Mouse (Mus musculus) neural tube, embryonic 14.5 days (tissue): ENCODE data around the gene Slc38a8. TPM values are rescaled to one million over a fixed set of nuclear protein-coding genes. Genes with fewer than 3 reads are reported as not detected.

Experiments
- ATAC-seq: fragments of 200-750 bp; cut with Nextera tagmentation; 2 replicates; pipeline ENCODE4 v1.8.0; 2017; ENCODE audit warnings: low read depth, mild to moderate bottlenecking, moderate TSS enrichment, moderate library complexity
- H3K27ac ChIP-seq: fragments of 300-500 bp; sonication (generic); 2 replicates; pipeline ENCODE4 v1.5.1; 2014; ENCODE audit warnings: low read depth, mild to moderate bottlenecking, control low read depth, low read length, moderate library complexity, mixed read lengths
- H3K27me3 ChIP-seq: fragments of 300-500 bp; sonication (generic); 2 replicates; pipeline ENCODE4 v1.6.1; 2014; ENCODE audit warnings: low read length; ENCODE audit not compliant: control insufficient read depth, insufficient read depth
- H3K36me3 ChIP-seq: fragments of 300-500 bp; sonication (generic); 2 replicates; pipeline ENCODE4 v1.6.1; 2014; ENCODE audit warnings: low read length, mixed read lengths; ENCODE audit not compliant: control insufficient read depth, insufficient read depth
- H3K4me1 ChIP-seq: fragments of 300-500 bp; sonication (generic); 2 replicates; pipeline ENCODE4 v1.6.1; 2014; ENCODE audit warnings: low read length; ENCODE audit not compliant: control insufficient read depth, insufficient read depth
- H3K4me2 ChIP-seq: fragments of 300-500 bp; sonication (generic); 2 replicates; pipeline ENCODE4 v1.6.1; 2014; ENCODE audit warnings: mild to moderate bottlenecking, low read depth, low read length, control low read depth
- H3K4me3 ChIP-seq: fragments of 300-500 bp; sonication (generic); 2 replicates; pipeline ENCODE4 v1.5.1; 2014; ENCODE audit warnings: low read depth, low read length, control low read depth, mixed read lengths
- H3K9ac ChIP-seq: fragments of 300-500 bp; sonication (generic); replicated peaks from 2 replicates; pipeline ENCODE4 v1.6.1; 2014; ENCODE audit warnings: low read depth, mild to moderate bottlenecking, control low read depth, low read length, mixed read lengths
- H3K9me3 ChIP-seq: fragments of 300-500 bp; sonication (generic); 2 replicates; pipeline ENCODE4 v1.6.1; 2016; ENCODE audit warnings: low read length; ENCODE audit not compliant: control insufficient read depth
- WGBS: fragments of 180-500 bp; shearing (Covaris S2); extraction: QIAGEN DNeasy Blood & Tissue Kit; methylation state at CpG from one replicate; pipeline ENCODE4 v1.1.7; 2014; 5-methylcytosine and 5-hydroxymethylcytosine counted together
- polyA plus RNA-seq: library from polyadenylated mRNA; unstranded; fragments of >200 nt; fragmentation: Nextera tagmentation; extraction: Ambion mirVana; gene quantifications from 2 replicates; pipeline ENCODE4 v1.2.1, GENCODE M21; 2014

Slc38a8 gene
- polyA plus RNA-seq, 1 experiment from 2014 or later: not detected

GRCm38 (mm10) chr8:119438876-119439275 is 62.6 kb downstream of the Slc38a8 start:
- H3K9me3 ChIP-seq: no peaks in the 10 kb centered on the region
- no peak overlapping the region for H3K27ac ChIP-seq
- WGBS: 81% methylated on average over 6 of the region's 6 CpGs

GRCm38 (mm10) chr8:119437506-119437905 is 64.0 kb downstream of the Slc38a8 start:
- H3K4me3 ChIP-seq: no peak overlapping the region
- WGBS: 77% methylated on average over 11 of the region's 11 CpGs

More at GRCm38 (mm10) chr8:119438876-119439275, 62.6 kb downstream of the Slc38a8 start:
- Histone ChIP-seq H3K4me1 (no peaks in the 10 kb centered on the region; the same call in none of the 2 replicates), H3K36me3 (no peaks in the 10 kb centered on the region), H3K9ac (no peak overlapping the region), H3K4me2 (no peak overlapping the region), H3K4me3 (no peak overlapping the region), H3K27me3 (no peaks in the 10 kb centered on the region)
- no peak for ATAC-seq

GRCm38 (mm10) chr8:119436933-119437332 is 64.6 kb downstream of the Slc38a8 start:
- H3K4me3 ChIP-seq: no peak overlapping the region
- H3K9me3 ChIP-seq: no peaks in the 10 kb centered on the region
- 17% methylated on average over 9 of the region's 9 CpGs for WGBS
- H3K27me3 ChIP-seq: no peaks in the 10 kb centered on the region
- no peak for ATAC-seq
- H3K27ac ChIP-seq: no peak overlapping the region
- H3K4me1 ChIP-seq: no peaks in the 10 kb centered on the region; the same call in none of the 2 replicates
- no peak overlapping the region for H3K4me2 ChIP-seq
- H3K36me3 ChIP-seq: no peaks in the 10 kb centered on the region
- H3K9ac ChIP-seq: no peak overlapping the region

More at GRCm38 (mm10) chr8:119437506-119437905, 64.0 kb downstream of the Slc38a8 start:
- Histone ChIP-seq H3K9me3 (no peaks in the 10 kb centered on the region), H3K27ac (no peak overlapping the region), H3K36me3 (no peaks in the 10 kb centered on the region), H3K4me1 (no peaks in the 10 kb centered on the region; the same call in none of the 2 replicates), H3K4me2 (no peak overlapping the region), H3K27me3 (no peaks in the 10 kb centered on the region), H3K9ac (no peak overlapping the region)
- ATAC-seq: no peak

- H3K27ac ChIP-seq: no peak overlapping the region
- H3K4me1 ChIP-seq: no peaks in the 10 kb centered on the region; the same call in none of the 2 replicates
- H3K4me2 ChIP-seq: no peak overlapping the region
- no peak overlapping the region for H3K9ac ChIP-seq
- H3K36me3 ChIP-seq: no peaks in the 10 kb centered on the region
- H3K27me3 ChIP-seq: no peaks in the 10 kb centered on the region
- H3K9me3 ChIP-seq: no peaks in the 10 kb centered on the region
- ATAC-seq: no peak
- 86% methylated on average over 10 of the region's 10 CpGs for WGBS
- H3K4me3 ChIP-seq: no peak overlapping the region
Measured at GRCm38 (mm10) chr8:119436331-119436730, 65.2 kb downstream of the Slc38a8 start.

- no peak for ATAC-seq
- 86% methylated on average over 7 of the region's 7 CpGs for WGBS
- Histone ChIP-seq H3K27me3 (no peaks in the 10 kb centered on the region), H3K4me1 (no peaks in the 10 kb centered on the region; the same call in none of the 2 replicates), H3K9me3 (no peaks in the 10 kb centered on the region), H3K36me3 (no peaks in the 10 kb centered on the region), H3K9ac (no peak overlapping the region), H3K4me2 (no peak overlapping the region), H3K4me3 (no peak overlapping the region), H3K27ac (no peak overlapping the region)
Measured at GRCm38 (mm10) chr8:119435527-119435926, 66.0 kb downstream of the Slc38a8 start.

GRCm38 (mm10) chr8:119434569-119434968 is 66.9 kb downstream of the Slc38a8 start:
- H3K9me3 ChIP-seq: no peaks in the 10 kb centered on the region
- no peaks in the 10 kb centered on the region for H3K27me3 ChIP-seq
- no peaks in the 10 kb centered on the region for H3K36me3 ChIP-seq
- no peak overlapping the region for H3K27ac ChIP-seq
- H3K4me2 ChIP-seq: no peak overlapping the region
- no peak for ATAC-seq
- H3K4me1 ChIP-seq: no peaks in the 10 kb centered on the region
- H3K4me3 ChIP-seq: no peak overlapping the region
- H3K9ac ChIP-seq: no peak overlapping the region
- WGBS: 77% methylated on average over 6 of the region's 6 CpGs

GRCm38 (mm10) chr8:119433582-119434174 is 67.8 kb downstream of the Slc38a8 start, which contains the start of gene Osgin1:
Gene Osgin1 (plus strand): TSS chr8:119434124.
- no peaks in the 10 kb centered on the region for H3K36me3 ChIP-seq
- H3K27ac ChIP-seq: no peak within 1 kb of the TSS
- no peak within 1 kb of the TSS for H3K4me2 ChIP-seq
- no peaks in the 10 kb centered on the region for H3K27me3 ChIP-seq
- no peak for ATAC-seq
- no peaks in the 10 kb centered on the region for H3K9me3 ChIP-seq
- no peak within 1 kb of the TSS for H3K9ac ChIP-seq
- no peaks in the 10 kb centered on the region for H3K4me1 ChIP-seq
- 92% methylated on average over 13 of the region's 13 CpGs for WGBS
- no peak within 1 kb of the TSS for H3K4me3 ChIP-seq

- H3K4me1 ChIP-seq: no peaks in the 10 kb centered on the region
- no peak overlapping the region for H3K4me2 ChIP-seq
- no peak overlapping the region for H3K27ac ChIP-seq
- no peak overlapping the region for H3K9ac ChIP-seq
- H3K27me3 ChIP-seq: no peaks in the 10 kb centered on the region
- H3K4me3 ChIP-seq: no peak overlapping the region
- H3K36me3 ChIP-seq: no peaks in the 10 kb centered on the region
- 75% methylated on average over 3 of the region's 3 CpGs for WGBS
- ATAC-seq: no peak
- no peaks in the 10 kb centered on the region for H3K9me3 ChIP-seq
Measured at GRCm38 (mm10) chr8:119432372-119432771, 69.1 kb downstream of the Slc38a8 start.

GRCm38 (mm10) chr8:119430690-119431089 is 70.8 kb downstream of the Slc38a8 start:
- 87% methylated on average over 7 of the region's 7 CpGs for WGBS
- no peaks in the 10 kb centered on the region for H3K36me3 ChIP-seq
- no peak overlapping the region for H3K27ac ChIP-seq
- H3K9ac ChIP-seq: no peak overlapping the region
- no peak overlapping the region for H3K4me3 ChIP-seq
- no peak overlapping the region for H3K4me2 ChIP-seq
- no peaks in the 10 kb centered on the region for H3K4me1 ChIP-seq
- H3K27me3 ChIP-seq: no peaks in the 10 kb centered on the region
- H3K9me3 ChIP-seq: no peaks in the 10 kb centered on the region
- ATAC-seq: no peak
